Mouse (Mus musculus): ENCODE measurements at regions not wholly inside any gene's neighbourhood (a gene's known extent, or its start where the extent isn't known, plus 50 kb on each side); places are given as distances from the start of the nearest gene placed in this dataset.
A peak's percentile ranks its signal among the peaks of the same experiment; 100 is the strongest.
"Not testable (repeated sequence)": the region's sequence is repeated elsewhere in the genome, so short reads cannot be mapped to it uniquely, and the experiment has no call there.

DNA sequence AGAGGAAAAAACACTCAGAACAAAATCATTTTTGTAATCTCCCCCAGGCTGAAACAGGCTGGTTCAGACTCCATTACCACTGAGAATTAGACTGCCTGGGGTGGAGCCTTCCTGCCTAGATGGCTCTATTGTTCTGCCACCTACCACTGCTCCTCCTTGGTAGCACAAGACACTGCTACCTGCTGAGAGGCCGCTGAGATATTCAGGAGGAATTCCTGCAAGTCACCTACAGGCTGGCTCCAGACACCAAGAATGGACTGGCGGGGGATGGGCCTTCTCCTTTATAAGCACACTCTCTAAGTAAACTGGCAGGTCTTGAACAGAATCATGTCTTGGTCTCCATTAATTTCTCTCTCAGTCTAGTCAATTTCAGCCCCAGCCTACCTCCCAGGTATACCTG is 3289.4 kb downstream of the Gm37988 start:
- Histone ChIP-seq H3K4me3 (no peak overlapping the region), H3K4me1 (no peaks in the 10 kb centered on the region), H3K27ac (replicated peaks) (no peak overlapping the region), H3K36me3 (no peaks in the 10 kb centered on the region), H3K9me3 (replicated peaks) (no peaks in the 10 kb centered on the region), H3K27me3 (ENCODE audit: low read depth, poor library complexity, severe bottlenecking) (no peaks in the 10 kb centered on the region)
- WGBS: 74% methylated on average over 2 of the region's 2 CpGs
- no peak for DNase-seq (ENCODE audit: low spot score)

DNA sequence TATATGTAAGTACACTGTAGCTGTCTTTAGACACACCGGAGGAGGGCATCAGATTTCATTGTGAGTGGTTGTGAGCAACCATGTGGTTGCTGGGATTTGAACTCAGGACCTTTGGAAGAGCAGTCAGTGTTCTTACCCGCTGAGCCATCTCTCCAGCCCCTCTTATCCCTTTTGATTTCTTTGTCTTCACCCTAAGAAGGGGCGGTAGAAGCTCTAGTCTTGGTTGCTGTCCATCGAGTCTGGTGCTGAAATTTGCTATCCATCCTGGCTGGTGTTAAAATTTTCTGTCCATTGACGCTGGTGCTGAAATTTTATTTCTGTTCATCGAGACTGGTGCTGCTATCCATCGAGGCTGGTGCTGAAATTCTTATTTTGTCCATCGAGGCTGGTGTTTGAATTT is 3290.9 kb upstream of the A830018L16Rik start:
- not testable (repeated sequence) for H3K4me3 ChIP-seq; H3K27ac ChIP-seq (replicated peaks); H3K4me1 ChIP-seq; H3K27me3 ChIP-seq (ENCODE audit: low read depth, poor library complexity, severe bottlenecking); H3K36me3 ChIP-seq
- peak; percentile 52 for DNase-seq (ENCODE audit: low spot score)
- 53% methylated on average over 8 of the region's 8 CpGs for WGBS
- H3K9me3 ChIP-seq (replicated peaks): peaks cover 19% of the 10 kb centered on the region; the same call in 1 of the 2 replicates

DNA sequence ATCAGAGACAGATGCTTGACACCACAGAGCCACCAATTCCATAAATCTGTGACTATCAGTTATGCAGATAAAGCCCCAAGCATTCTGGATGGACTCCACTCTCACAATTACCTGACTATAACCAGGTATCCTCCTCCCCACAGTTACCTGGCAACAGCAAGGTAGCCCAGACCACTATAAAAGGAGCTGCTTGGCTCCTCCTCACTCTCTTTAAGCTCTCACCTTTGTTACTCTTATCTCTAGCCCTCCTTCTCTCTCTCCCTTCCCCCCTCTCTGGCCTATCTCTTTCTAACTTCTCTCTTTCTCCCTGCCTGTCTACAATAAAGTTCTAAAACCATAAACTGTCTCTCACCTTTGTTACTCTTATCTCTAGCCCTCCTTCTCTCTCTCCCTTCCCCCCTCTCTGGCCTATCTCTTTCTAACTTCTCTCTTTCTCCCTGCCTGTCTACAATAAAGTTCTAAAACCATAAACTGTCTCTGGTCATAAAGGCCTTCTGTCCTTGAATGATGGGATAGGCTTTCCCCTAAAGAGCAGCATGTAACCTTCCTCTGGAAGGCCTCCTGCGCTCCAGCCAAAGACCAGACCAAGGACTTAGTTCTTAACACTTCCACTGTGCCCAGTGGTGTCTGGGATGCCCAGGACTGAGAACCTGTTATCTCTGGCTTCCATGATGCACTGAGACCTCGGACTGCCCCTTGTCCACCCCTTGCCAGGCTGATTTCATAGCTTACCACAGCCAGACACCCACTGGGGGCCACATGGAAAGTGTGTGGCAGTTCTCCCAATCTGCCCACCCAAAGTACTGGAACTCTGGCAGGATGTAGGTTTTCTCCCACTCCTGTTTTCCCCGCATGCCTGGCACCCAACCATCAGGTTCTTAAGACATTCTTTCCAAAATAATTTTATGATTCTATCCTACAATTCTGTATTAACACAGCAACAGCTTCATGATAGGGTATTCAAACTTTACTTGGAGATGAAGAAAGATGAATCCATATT is 3279.2 kb upstream of the A830018L16Rik start:
- not testable (repeated sequence) for H3K9me3 ChIP-seq (replicated peaks); DNase-seq (ENCODE audit: low spot score); H3K27ac ChIP-seq (replicated peaks); H3K4me1 ChIP-seq; H3K4me3 ChIP-seq; H3K36me3 ChIP-seq; H3K27me3 ChIP-seq (ENCODE audit: low read depth, poor library complexity, severe bottlenecking)
- WGBS: 91% methylated on average over 3 of the region's 3 CpGs

DNA sequence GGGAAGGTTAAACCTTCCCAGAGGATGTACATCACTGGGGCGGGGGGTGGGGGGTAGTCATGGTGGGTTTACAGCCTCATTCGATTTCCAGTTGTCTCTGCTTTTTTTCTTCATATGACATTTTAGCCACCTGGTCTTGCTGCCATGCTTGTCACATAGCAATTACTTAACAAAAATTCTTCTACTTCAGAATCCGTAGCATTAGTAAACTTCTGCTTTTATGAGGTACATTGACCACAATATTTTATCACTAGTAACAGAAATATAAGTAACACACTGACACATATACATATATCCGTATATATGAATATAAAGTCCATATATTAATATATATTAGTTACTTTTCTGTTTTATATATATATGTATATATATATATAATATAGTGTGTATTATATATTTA is 3271.3 kb upstream of the A830018L16Rik start:
- WGBS: 92% methylated on average over 4 of the region's 4 CpGs
- H3K27ac ChIP-seq (replicated peaks): no peak overlapping the region
- H3K27me3 ChIP-seq (ENCODE audit: low read depth, poor library complexity, severe bottlenecking): no peaks in the 10 kb centered on the region
- no peaks in the 10 kb centered on the region for H3K4me1 ChIP-seq
- no peaks in the 10 kb centered on the region for H3K9me3 ChIP-seq (replicated peaks)
- no peaks in the 10 kb centered on the region for H3K36me3 ChIP-seq
- no peak for DNase-seq (ENCODE audit: low spot score)
- H3K4me3 ChIP-seq: no peak overlapping the region

DNA sequence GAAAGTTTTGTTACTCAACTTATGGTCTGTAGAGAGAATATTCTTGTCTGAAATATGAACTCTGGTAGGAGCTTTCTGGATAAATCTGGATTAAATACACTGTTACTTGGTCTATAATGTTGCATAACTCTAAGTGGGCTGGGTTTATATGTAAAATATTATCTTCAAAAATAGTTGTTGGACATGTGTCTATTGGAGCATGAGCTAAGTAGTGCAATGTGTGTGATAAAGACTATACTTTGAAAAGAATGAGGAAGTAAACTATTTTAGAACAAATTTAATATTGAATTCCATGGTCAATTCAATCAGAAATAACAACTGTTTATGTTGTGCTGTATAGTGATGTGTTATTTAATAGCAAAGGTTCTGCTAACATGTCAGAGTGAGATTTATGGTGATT is 3240.7 kb upstream of the A830018L16Rik start:
- Histone ChIP-seq H3K27me3 (ENCODE audit: low read depth, poor library complexity, severe bottlenecking) (no peaks in the 10 kb centered on the region), H3K27ac (replicated peaks) (no peak overlapping the region), H3K4me1 (no peaks in the 10 kb centered on the region), H3K9me3 (replicated peaks) (peaks cover 4% of the 10 kb centered on the region; the same call in 1 of the 2 replicates), H3K36me3 (no peaks in the 10 kb centered on the region), H3K4me3 (no peak overlapping the region)
- no peak for DNase-seq (ENCODE audit: low spot score)

Data from midbrain, embryonic 10.5 days (tissue).